Mouse (Mus musculus): ENCODE data around the gene Gm4553. TPM values are rescaled to one million over a fixed set of nuclear protein-coding genes. Genes with fewer than 3 reads are reported as not detected.

Gm4553 gene
- polyA plus RNA-seq, 1 experiment from 2014 or later: not detected

GRCm38 (mm10) chr7:142119632-142120031 is 45.9 kb downstream of the Gm4553 start:
- DNase-seq (ENCODE audit: low spot score) (peak; percentile 24), ATAC-seq (ENCODE audit: insufficient read depth, low FRiP score, low TSS enrichment) (no peak)
- WGBS: 19% methylated on average over 5 of the region's 5 CpGs
- Histone ChIP-seq H3K9ac (ENCODE audit: low read length) (no peak overlapping the region), H3K27me3 (ENCODE audit: control insufficient read depth, insufficient read depth, low read length) (no peaks in the 10 kb centered on the region), H3K9me3 (ENCODE audit: control insufficient read depth, low read length) (no peaks in the 10 kb centered on the region), H3K4me3 (ENCODE audit: low read depth, low read length) (no peak overlapping the region), H3K4me1 (ENCODE audit: control insufficient read depth, insufficient read depth, low read length) (no peaks in the 10 kb centered on the region), H3K27ac (ENCODE audit: low read depth, low read length) (no peak overlapping the region), H3K36me3 (ENCODE audit: control insufficient read depth, insufficient read depth, low read length) (no peaks in the 10 kb centered on the region), H3K4me2 (ENCODE audit: low read depth) (no peak overlapping the region)

Other genes starting within 250 kb of the Gm4553 start
- 70.1 and 74.9 TPM in 2 replicates for gene Tollip, start 247.2 kb downstream of the Gm4553 start, polyA plus RNA-seq (2014; fragmentation: Nextera tagmentation; extraction: Ambion mirVana)
- gene Brsk2, start 216.0 kb downstream of the Gm4553 start, polyA plus RNA-seq (2014; fragmentation: Nextera tagmentation; extraction: Ambion mirVana): 10.4 and 13.7 TPM in 2 replicates
- gene Mob2, start 104.7 kb downstream of the Gm4553 start, polyA plus RNA-seq (2014; fragmentation: Nextera tagmentation; extraction: Ambion mirVana): 58.0 and 64.0 TPM in 2 replicates
- gene Dusp8, start 69.9 kb downstream of the Gm4553 start, polyA plus RNA-seq (2014; fragmentation: Nextera tagmentation; extraction: Ambion mirVana): 24.3 and 27.6 TPM in 2 replicates
- not detected in 2 replicates for gene Gm45618, start 45.0 kb downstream of the Gm4553 start, polyA plus RNA-seq (2014; fragmentation: Nextera tagmentation; extraction: Ambion mirVana)
- gene Gm39115, start 29.7 kb downstream of the Gm4553 start, polyA plus RNA-seq (2014; fragmentation: Nextera tagmentation; extraction: Ambion mirVana): not detected in 2 replicates
- not detected in 2 replicates for gene Gm45337, start 21.1 kb downstream of the Gm4553 start, polyA plus RNA-seq (2014; fragmentation: Nextera tagmentation; extraction: Ambion mirVana)
- not detected in 2 replicates for gene Gm29735, start 8.6 kb downstream of the Gm4553 start, polyA plus RNA-seq (2014; fragmentation: Nextera tagmentation; extraction: Ambion mirVana)
- gene Krtap5-2, start 10.3 kb upstream of the Gm4553 start, polyA plus RNA-seq (2014; fragmentation: Nextera tagmentation; extraction: Ambion mirVana): not detected in 2 replicates
- not detected in 2 replicates for gene Gm10153, start 24.6 kb upstream of the Gm4553 start, polyA plus RNA-seq (2014; fragmentation: Nextera tagmentation; extraction: Ambion mirVana)
- not detected in 2 replicates for gene Krtap5-3, start 35.6 kb upstream of the Gm4553 start, polyA plus RNA-seq (2014; fragmentation: Nextera tagmentation; extraction: Ambion mirVana)
- not detected in 2 replicates for gene Gm7579, start 46.1 kb upstream of the Gm4553 start, polyA plus RNA-seq (2014; fragmentation: Nextera tagmentation; extraction: Ambion mirVana)
- gene Krtap5-5, start 64.2 kb upstream of the Gm4553 start, polyA plus RNA-seq (2014; fragmentation: Nextera tagmentation; extraction: Ambion mirVana): not detected in 2 replicates
- gene Gm40460, start 75.3 kb upstream of the Gm4553 start, polyA plus RNA-seq (2014; fragmentation: Nextera tagmentation; extraction: Ambion mirVana): not detected in 2 replicates
- not detected in 2 replicates for gene Gm2431, start 92.6 kb upstream of the Gm4553 start, polyA plus RNA-seq (2014; fragmentation: Nextera tagmentation; extraction: Ambion mirVana)
- not detected in 2 replicates for gene Gm4559, start 108.6 kb upstream of the Gm4553 start, polyA plus RNA-seq (2014; fragmentation: Nextera tagmentation; extraction: Ambion mirVana)
- gene Krtap5-1, start 131.4 kb upstream of the Gm4553 start, polyA plus RNA-seq (2014; fragmentation: Nextera tagmentation; extraction: Ambion mirVana): not detected in 2 replicates
- not detected in 2 replicates for gene Krtap5-4, start 137.8 kb upstream of the Gm4553 start, polyA plus RNA-seq (2014; fragmentation: Nextera tagmentation; extraction: Ambion mirVana)
- not detected in 2 replicates for gene Ifitm10, start 208.0 kb upstream of the Gm4553 start, polyA plus RNA-seq (2014; fragmentation: Nextera tagmentation; extraction: Ambion mirVana)
- not detected in 2 replicates for gene Gm49369, start 216.9 kb upstream of the Gm4553 start, polyA plus RNA-seq (2014; fragmentation: Nextera tagmentation; extraction: Ambion mirVana)
- gene Ctsd, start 222.3 kb upstream of the Gm4553 start, polyA plus RNA-seq (2014; fragmentation: Nextera tagmentation; extraction: Ambion mirVana): 176 and 189 TPM in 2 replicates